Mouse (Mus musculus) bone marrow, adult 2 months (tissue): ENCODE data around the gene Khdc4.

Experiments used
- CTCF ChIP-seq: fragments of 200-500 bp; IDR thresholded peaks from 2 replicates; pipeline ENCODE4 v1.5.1; 2011; ENCODE audit warnings: low read length, control low read depth; ENCODE audit not compliant: control insufficient read depth, insufficient read depth
- POLR2A ChIP-seq: fragments of 200-500 bp; IDR thresholded peaks from 2 replicates; pipeline ENCODE4 v1.6.1; 2011; ENCODE audit warnings: low read depth, mild to moderate bottlenecking, control low read depth, low read length, borderline replicate concordance; ENCODE audit not compliant: control insufficient read depth

GRCm38 (mm10) chr3:88738641-88739040 lies 53.0 kb downstream of the Khdc4 start:
- TF ChIP-seq CTCF (peak; percentile 91), POLR2A (no peak)
